Mouse (Mus musculus) cerebellum, adult 11 months (tissue): Measurements from ENCODE around the gene Arhgef7.
A peak's percentile ranks its signal among the peaks of the same experiment; 100 is the strongest.

Source experiments
- DNase-seq: peaks from one replicate; pipeline ENCODE4 v3.0.0; 2022

Arhgef7 gene

DNA sequence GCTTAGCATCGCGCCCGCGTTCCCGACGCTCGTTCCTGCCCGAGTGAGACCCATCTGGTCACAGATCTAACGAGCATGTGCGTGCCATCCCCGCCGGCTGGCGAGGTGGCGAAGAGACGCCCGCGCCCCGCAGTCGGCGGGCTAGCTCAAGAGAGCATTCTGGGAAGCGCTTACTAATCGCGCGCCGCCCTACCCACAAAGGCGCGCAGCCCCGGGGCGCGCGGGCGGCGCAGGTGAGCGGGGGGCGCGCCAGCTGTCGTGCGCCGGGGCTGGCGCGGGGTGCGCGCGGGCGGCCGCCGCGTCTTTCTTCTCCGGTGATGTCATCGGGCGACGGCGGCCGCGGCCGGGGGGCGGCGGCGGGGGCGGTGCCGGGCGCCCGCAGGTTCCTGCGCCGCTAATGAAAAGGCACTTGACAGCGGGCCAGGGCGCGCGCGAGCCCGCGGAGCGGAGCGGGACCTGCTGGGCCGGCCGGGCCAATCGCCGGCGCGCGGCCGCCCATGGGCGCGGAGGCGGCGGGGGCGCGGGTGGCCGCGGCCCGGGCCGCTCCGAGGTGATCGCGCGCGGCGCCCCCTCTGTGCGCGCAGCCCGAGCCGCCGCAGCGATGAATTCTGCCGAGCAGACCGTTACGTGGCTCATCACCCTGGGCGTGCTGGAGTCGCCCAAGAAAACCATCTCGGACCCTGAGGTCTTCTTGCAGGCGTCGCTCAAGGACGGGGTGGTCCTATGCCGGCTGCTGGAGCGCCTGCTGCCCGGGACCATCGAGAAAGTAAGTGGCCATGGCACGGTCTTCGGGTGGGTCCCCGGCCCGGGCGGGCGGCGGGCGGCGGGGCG, at the start of gene Arhgef7:
TSS of gene Arhgef7 (plus strand) at position 71 of the 831 bp plus-strand sequence.
- DNase-seq = peak; percentile 86

DNA sequence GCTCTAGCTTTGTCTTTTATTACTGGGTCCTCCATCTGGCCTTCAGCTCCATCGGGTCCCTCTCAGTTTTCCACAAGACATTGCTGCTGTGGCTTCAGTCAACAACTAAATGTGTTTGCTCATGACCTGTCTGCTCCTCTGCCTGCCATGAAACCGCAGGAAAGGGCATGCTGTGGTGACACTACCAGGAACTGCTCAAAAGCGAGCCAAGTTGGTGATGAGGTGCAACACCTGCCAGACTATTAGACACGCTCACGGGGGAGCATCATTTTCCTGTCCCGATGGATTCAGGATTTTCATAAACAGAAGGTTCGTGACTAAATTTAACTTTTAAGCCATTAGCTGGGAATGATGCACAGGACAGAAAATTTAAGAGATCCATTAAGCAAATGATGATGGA, 43.0 kb upstream of the Arhgef7 start:
- no peak for DNase-seq

DNA sequence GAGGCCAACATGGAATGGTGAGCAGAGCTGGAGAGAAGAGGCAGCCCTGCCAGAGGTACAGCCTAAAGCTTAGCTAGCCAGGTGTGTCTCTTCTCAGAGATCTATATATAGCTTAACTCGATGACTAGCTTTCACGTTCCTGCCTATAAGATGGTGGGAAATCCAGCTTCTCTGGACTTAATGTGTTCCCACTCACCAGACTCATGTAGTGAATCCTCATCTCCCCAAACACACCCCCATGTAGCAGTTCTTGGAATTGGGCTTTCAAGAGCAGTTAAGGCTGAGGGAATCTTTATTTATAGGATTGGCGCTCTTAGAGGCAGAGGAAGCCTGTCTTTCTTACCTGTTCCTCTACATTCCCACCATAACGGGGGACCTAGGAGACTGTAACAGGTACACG, 40.3 kb upstream of the Arhgef7 start:
- no peak for DNase-seq

DNA sequence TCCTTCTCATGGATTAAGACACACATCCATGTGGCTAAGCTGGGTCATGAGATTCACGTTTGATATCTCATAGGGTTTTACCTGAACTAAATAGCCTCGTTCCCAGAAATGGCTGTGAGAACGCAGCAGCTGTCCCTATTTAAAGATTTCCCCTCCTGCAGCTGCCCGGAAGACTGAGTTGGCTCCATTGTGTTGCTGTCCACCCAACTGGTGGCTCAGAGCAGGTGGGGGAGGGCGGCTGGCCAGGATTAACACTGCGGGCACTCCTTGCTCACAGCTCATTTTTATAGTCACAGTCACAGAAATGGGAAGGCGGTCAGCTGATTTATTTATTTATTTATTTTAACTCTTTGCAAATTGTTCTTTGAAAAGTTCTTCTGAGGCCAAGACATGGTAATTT, 37.6 kb upstream of the Arhgef7 start:
- DNase-seq = no peak

DNA sequence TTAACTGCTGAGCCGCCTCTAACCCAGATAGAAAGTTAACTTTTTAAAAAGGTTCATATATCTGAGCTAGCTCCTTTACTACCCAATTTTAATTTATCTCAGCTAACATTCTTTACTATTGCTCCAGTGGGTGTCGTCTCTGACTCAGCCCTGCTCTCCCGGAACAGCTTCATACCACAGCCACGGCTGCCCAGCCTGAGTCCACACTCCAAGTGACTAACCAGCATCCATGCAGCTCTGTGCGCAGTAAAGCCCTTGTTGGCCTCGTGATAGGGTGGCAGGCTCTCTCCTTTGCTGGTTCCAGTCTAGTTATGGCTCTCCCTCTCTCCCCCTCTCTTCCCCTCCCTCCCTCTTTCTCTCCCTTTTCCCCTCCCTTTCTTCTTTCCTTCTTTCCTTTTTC, 36.2 kb upstream of the Arhgef7 start:
- no peak for DNase-seq

DNA sequence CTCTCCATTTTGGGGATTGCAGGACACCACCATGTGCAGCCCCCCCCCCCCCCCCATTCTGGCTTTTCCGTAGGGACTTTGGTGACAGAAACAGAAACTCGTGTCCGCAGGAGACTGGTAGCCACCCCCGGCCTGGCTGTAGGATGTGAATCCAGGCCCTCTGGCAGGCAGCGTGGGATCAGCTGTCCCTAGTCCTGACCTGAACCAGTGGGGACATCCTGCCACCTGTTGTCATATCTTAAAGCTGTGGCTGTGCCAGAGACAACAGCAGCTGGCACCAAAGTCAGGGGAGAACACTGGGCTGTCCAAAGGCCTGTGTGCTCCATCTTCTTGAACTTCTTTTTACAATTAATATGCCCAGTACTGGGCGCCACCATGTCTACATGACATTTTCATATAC, 35.8 kb upstream of the Arhgef7 start:
- DNase-seq = no peak

DNA sequence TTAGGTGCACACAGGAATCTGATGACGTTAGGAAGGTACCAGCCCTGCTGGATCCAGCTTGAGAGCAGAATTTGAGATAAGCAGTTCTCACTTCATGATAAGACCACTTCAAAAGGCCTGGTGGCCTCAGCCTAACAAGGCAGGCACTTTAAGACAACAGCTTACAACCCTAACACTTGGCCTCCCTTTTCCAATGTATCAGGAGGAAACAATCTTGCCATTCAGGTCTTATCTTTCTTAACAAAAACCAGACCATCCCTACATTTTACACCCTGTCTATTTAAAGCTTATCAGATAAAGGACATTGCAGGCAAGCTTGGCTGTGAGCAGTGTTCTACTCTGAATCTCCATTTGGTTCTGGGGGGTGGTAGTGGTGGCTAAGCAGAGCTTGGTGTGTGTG, 35.1 kb upstream of the Arhgef7 start:
- no peak for DNase-seq

DNA sequence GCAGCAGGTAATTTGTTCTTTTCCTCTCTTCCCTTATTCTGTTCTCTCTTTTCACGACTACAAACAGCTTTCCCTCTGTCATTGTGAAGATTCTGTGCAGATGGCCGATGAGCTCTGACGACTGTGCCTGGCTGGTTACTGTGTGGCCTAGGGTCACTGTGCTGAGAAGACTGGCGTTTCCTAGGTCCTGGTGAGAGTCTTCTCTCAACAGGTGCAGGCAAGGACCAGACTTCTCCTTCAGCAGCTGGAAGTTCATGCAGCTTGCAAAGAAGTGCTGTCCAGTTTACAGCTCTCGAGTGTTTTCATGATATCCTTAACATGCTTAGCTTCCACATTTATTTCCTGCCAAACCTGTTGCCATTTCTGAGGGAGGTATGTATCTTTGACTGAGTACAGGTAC, 33.5 kb upstream of the Arhgef7 start:
- DNase-seq = no peak

DNA sequence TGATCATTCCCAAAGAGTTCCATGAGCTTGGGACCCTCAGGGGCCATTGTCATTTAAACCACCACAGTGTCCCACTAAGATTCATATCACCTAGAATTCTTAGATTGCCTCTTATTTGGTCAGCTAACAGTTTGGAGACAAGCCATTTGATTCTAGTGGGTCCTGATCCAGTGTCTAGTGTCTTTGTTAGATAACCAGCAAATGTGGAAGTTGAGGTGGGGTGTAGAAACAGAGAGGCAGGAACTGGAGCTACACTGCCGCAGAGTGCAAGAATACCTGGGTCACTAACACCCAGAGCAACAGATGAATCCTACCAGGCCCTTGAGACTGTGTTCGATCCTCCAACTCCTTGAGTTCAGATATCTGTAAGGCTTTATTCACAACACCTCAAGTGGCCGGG, 31.3 kb upstream of the Arhgef7 start:
- DNase-seq = no peak

DNA sequence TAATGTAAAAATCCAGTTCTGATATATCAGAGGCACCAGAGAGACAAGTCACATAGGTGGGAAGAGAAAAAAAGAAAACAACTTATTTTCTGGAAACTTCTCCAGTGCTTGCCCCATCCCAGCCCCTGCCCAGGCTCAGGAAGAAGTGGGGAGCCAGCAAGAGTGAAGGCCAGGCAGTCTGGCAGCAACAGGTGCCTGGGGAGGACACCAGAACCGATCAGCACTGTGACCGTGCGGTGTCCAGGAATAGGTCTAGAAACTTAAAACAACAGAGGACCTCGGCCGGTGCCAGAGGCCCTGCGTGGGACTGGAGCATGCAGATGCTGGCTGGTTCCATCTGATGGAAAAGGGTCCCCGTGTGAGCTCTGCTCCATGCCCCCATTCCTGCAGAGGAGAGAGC, 30.1 kb upstream of the Arhgef7 start:
- DNase-seq = no peak

DNA sequence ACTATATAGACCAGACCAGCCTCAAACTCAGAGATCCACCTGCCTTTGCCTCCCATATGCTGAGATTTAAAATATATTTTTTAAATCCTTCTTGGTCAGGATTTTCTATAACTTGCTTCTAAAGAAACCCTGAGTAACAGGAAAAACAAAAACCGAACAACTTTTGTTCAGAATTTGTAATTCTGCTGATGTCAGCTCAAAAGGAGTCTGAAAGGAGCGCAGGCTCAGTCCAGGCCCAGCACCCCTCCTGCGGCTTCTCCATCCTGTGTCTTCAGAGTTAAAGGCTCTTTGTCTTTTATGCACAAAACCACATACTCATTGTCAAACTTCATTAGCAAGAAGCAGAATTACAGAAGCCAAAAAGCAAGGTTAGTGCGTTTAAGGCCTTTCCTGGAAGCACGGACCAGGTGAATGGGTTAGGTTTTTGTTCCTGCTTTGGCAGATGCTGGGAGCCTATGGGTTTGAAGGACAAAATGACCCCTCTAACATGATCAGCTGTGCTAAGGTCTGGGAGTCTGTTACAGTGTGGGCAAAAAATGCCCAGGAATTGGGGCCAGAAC, 28.0 kb upstream of the Arhgef7 start:
- DNase-seq = no peak

DNA sequence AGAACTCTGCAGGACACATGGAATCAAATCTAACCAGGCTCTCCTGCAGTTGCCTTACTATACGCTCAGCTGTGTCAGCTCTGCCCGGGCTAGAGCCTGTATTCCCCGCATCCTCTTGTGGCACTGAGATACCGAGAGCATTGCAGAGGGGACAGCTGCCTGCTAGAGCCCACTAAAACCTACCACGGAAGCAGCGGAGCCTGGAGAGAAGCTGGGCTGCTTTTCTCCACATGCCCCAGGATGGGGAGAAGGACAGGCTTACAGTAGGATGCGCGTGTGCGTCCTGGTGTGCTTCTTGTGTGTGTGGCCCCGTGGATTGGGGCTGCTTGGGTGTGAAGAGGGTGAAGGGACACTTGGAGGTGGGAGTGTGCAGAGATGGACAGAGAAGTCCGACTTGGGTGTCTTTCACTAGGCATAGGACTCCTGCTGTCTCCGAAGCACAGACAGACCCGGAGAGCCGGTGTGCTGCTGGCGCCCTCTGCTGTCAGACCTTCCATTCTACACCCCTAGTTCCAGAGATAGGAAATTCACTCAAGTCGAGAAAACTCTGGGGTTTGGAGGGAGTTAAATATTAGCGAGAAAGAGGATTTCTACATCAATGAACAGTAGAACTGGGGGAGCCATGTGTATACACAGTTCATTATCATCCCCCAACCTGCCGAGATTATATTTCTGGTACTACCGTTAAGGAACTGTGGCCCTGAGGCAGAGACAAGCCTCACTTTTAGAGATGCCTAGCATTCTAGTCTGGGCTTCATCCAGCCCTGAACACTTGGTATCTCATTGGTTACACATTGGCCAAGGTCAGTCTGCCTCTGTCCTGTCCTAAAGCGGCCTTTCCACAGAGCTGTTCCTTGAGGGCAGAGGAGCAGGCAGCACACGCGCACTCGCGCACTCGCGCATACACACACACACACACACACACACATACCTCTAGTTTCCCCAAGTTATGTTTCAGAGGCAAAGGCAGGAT, 27.2 kb upstream of the Arhgef7 start:
- peak; percentile 63 for DNase-seq

DNA sequence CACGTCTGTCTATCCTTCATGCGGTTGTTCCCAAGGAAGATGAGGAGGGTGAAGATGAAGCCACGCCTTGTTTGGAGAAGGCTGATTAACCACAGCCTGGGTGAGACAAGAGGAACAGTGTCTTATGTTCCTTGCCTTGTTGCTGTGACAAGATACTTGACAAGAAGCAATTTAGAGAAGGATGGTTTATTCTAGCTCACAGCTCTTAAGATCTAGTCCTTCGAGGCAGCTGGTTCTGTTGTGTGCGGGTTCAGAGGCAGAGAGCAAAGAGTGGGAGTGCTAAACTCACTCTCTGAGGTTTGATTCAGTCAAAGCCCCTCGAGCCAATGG, 26.5 kb upstream of the Arhgef7 start, which contains the start of gene 1700016D06Rik:
TSS of gene 1700016D06Rik (minus strand) at position 31 of the 330 bp plus-strand sequence.
- DNase-seq = no peak

DNA sequence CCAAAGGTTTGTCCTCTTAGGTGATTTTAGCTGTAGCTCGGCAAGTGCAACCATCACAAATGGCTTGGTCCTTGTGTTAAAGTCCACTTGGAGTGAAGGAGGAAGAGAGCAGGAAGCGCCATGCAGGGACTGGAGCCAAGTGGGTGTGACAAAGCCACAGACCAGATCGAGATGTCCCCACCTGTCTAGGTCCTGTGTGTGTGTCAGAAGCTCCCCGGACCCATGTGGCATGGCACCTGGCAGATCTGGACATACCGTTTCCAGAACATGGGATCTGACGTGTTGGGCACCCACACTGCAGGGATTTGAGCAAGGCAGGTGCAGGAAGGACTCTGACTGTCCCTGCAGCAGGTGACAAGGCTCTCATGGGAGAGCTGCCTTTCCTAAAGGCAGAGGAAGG, 26.1 kb upstream of the Arhgef7 start:
- no peak for DNase-seq

DNA sequence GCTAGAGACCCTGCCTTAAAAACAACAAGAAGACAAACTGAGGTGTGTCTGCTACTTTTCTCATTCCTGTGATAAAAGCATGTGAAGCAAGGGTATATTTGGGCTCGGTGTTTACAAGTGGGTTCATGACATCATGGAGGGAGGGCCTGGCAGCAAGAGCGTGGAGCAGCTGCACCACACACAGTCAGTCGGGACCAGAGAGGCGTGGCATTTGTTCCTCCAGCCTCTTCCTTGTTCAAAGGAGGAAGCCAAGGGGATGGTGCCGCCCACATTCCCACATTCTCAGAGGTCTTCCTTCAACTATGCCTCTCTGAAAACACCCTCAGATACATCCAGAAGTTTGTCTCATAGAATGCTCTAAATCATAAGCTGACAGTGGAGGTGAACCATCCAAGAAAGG, 23.7 kb upstream of the Arhgef7 start:
- no peak for DNase-seq

DNA sequence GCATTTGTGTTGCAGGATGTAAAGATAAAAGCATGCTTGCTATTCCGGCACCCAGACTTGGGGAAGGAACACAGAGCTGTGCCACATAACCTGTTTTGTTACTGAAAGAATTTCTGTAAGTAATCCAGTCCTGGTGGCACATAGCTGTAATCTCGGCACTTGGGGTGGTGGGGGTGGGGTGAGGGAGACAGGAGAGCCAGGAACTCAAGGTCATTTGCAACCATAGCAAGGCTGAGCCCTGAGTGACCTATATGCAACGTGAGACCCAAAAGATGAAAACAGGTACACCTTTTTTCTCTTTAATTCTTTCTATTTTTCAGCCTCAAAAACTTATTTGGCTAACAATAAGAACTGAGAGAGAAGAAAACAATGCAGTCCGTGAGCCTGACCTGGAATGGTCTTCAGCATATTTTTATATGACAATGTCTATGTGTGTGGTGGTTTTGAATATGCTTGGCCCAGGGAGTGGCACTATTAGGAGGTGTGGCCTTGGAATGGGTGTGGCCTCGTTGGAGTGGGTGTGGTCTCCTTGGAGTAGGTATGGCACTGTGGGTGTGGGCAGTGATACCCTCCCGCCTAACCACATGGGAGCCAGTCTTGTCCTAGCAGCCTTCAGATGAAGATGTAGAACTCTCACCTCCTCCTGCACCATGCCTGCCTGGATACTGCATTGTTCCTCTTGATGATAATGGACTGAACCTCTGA, 22.7 kb upstream of the Arhgef7 start:
- DNase-seq = no peak

DNA sequence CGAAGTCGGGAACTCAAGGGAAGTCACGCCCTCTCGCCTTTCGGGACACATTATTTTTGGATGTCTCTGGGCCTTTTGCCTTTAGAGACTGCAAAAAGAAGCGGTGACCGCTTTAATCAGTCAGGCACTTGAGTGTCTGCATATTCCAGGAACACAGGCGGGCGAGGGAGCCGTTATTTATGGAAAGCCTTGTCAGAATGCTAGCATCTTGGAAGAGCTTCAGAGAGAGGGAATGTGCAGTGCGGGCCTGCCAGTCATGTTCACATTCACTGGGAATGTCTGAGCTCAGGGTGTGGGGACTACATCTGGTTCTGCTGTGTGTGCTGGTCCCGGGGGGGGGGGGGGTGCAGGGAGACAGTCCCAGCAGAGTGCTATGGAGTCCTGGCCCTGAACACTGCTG, 21.7 kb upstream of the Arhgef7 start:
- DNase-seq = no peak

DNA sequence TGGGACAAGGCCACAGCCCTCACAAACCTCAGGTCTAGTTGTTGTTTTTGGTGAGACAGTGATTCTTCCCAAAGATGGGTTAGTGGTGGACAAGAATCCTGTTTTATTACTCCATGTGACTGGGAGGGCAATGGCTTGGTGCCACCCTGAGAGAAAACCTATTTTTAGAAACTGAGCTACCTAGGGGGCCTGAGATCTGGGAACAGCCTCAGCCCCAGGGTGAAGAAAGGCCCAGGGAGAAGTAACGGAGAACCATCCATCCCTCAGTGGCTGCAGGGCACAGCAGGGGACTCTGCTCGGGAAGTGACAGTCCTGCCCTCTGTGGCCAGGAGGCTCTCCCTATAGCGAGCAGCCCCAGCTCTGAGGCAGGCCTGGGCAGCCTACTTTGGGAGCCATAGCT, 19.8 kb upstream of the Arhgef7 start:
- no peak for DNase-seq

DNA sequence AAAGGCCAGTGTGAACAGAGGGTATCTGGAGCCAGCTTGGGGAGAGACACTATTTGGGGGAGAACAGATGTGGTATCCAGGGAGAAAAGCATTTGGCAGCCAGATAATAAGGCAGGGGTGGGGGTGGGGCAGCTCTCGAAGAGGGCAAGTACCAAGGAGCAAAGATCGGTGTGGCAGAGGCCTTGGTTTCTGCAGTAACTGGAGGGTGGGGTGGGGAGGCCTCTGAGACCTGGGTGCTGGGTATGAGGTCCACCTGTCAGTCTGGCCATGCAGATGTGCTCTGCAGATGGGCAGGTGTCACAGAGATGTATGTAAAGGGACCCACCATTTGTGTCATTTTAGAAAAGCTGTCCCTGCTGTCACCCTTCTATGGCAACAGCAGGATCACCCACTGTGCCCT, 18.7 kb upstream of the Arhgef7 start:
- no peak for DNase-seq

DNA sequence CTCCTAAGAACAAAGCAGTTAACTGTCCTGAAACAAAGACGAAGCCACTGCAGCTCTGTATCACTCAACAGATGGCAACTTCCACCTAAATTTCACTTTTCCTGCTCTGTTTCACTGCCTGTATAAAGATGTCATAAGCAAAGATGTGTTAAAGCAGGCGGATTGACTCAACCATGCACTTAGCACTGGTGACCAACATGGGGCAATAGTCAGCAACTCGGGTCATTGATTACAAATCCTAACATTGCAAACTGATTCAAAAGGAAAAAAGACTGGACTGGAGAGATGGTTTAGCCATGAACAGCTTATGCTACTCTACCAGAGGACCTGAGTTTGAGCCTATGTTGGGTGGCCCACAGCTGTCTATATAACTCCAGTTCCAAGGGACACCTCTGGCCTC, 18.0 kb upstream of the Arhgef7 start:
- no peak for DNase-seq

DNA sequence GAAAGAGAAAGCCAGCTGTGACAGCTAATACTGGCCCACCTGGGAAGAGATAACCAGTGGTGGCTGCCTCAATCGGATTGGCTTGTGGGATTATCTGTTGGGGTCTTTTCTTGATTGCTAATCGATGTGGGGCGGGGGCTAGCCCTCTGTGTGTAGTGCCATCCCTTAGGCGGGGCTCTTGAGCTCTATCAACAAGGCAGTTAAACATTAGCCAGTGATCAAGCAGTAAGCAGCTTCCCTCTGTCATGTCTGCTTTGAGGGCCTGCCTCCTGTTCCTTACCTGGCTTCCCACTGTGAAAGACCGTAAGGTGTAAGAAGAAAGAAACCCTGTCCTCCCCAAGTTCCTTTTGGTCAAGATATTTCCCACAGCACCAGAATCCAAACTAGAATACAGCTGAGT, 17.1 kb upstream of the Arhgef7 start:
- no peak for DNase-seq

DNA sequence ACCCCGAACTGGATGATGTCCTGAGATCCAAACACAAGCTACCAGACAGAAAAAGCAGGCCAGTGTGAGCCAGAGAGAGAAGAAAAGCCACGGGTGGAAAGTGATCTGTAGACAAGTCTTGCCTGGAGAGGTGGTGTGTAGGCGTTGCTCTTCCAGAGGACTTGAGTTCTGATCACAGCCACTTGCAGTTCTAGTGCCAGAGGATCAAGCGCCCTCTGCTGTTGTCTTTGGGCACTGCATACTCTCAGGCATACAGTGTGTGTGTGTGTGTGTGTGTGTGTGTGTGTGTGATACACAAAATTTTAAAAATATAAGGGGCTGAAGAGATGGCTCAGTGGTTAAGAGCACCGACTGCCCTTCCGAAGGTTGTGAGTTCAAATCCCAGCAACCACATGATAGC, 15.3 kb upstream of the Arhgef7 start:
- DNase-seq = no peak

DNA sequence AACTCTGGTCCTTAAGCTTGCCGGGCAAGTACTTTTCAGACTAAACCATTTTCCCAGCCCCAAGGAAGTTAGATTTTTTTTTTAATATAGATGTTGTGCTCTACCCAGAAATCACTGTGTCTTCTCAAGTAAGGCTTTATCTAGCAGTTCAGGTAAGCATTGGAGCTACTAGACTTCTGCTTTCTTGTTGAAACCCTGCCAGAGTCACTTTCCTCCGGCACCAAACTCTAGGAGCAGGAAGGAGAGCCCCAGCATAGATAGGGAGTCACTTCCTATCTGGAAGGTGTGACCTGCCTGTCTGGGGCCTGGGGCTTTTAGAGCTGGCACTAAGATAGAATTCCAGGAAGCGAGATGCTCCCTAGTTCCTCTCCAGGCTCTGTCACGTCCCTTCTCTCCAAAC, 10.3 kb upstream of the Arhgef7 start:
- no peak for DNase-seq
